Mouse (Mus musculus): ENCODE measurements at regions not wholly inside any gene's neighbourhood (a gene's known extent, or its start where the extent isn't known, plus 50 kb on each side); places are given as distances from the start of the nearest gene placed in this dataset.

- peak; percentile 71 for DNase-seq
Measured at GRCm38 (mm10) chr6:127392012-127392798, 54.4 kb upstream of the Parp11 start.

- DNase-seq = no peak
Measured at GRCm38 (mm10) chr6:127392799-127393172, 53.9 kb upstream of the Parp11 start.

- DNase-seq = peak; percentile 15
Measured at GRCm38 (mm10) chr6:127393907-127394600, 52.6 kb upstream of the Parp11 start.
